Mouse (Mus musculus): ENCODE results near the gene Gpx1. TPM values are rescaled to one million over a fixed set of nuclear protein-coding genes. Genes with fewer than 3 reads are reported as not detected.

The Gpx1 gene
- 3,657 and 3,917 TPM in 2 replicates for polyA plus RNA-seq (2015; fragmentation: Nextera tagmentation; extraction: Ambion mirVana)

- H3K4me3 ChIP-seq (ENCODE audit: low read depth, low read length), result peak within 1 kb of the TSS; percentile 93
- DNase-seq (peak; percentile 95), ATAC-seq (peak; percentile 83)
- TF ChIP-seq EP300 (IDR thresholded peaks at IDR 0.05; ENCODE audit: low read depth) (peak; percentile 88), CTCF (IDR thresholded peaks at IDR 0.05; ENCODE audit: low read depth) (no peak)
- peak within 1 kb of the TSS; percentile 87 for H3K4me2 ChIP-seq (ENCODE audit: low read depth, low read length)
- peaks cover 38% of the 10 kb centered on the region for H3K36me3 ChIP-seq (replicated peaks; ENCODE audit: insufficient read depth, low read length)
- under 1% methylated on average over 49 of the region's 49 CpGs for WGBS (ENCODE audit: insufficient replicate concordance)
- H3K9ac ChIP-seq (replicated peaks), result peak within 1 kb of the TSS; percentile 99
- H3K27ac ChIP-seq (ENCODE audit: low read depth), result peak within 1 kb of the TSS; percentile 100
- H3K27me3 ChIP-seq (ENCODE audit: insufficient read depth, low read length), result no peaks in the 10 kb centered on the region
- H3K9me3 ChIP-seq (ENCODE audit: low read length), result no peaks in the 10 kb centered on the region
- H3K4me1 ChIP-seq (ENCODE audit: insufficient read depth), result peaks cover 49% of the 10 kb centered on the region
Observed at GRCm38 (mm10) chr9:108338886-108339781, at the start of gene Gpx1. TSS of gene Gpx1 (plus strand) at chr9:108338903.

DNA sequence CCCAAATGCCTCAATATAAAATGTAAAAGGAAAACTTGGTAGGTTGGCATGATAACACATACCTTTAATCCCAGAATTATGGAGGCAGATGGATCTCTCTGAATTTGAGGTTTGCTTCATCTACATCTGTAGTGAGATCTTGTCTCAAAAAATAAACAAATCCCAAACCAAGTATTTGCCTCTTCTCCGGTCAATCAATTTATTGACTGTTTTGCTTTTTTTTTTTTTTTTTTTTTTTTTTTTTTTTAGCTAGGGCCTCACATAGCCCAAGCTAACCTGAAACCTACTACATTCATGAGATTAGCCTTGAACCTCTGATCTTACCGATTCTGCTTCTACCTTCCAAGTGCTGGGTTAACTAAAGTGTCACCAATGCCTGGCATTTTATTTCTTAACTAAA, 49.4 kb upstream of the Gpx1 start:
- Histone ChIP-seq H3K4me2 (ENCODE audit: low read depth, low read length) (peak overlapping the region; percentile 79; the same call in 1 of the 2 replicates), H3K27me3 (ENCODE audit: insufficient read depth, low read length) (no peaks in the 10 kb centered on the region), H3K4me3 (ENCODE audit: low read depth, low read length) (peak overlapping the region; percentile 60; the same call in 1 of the 2 replicates), H3K9ac (replicated peaks) (no peak overlapping the region; the same call in 1 of the 2 replicates), H3K27ac (ENCODE audit: low read depth) (peak overlapping the region; percentile 75; the same call in 1 of the 2 replicates), H3K36me3 (replicated peaks; ENCODE audit: insufficient read depth, low read length) (no peaks in the 10 kb centered on the region), H3K9me3 (ENCODE audit: low read length) (no peaks in the 10 kb centered on the region), H3K4me1 (ENCODE audit: insufficient read depth) (peaks cover 9% of the 10 kb centered on the region)
- no peak for DNase-seq
- TF ChIP-seq CTCF (IDR thresholded peaks at IDR 0.05; ENCODE audit: low read depth) (no peak), EP300 (IDR thresholded peaks at IDR 0.05; ENCODE audit: low read depth) (no peak)
- 50% methylated on average over 2 of the region's 2 CpGs for WGBS (ENCODE audit: insufficient replicate concordance)
- ATAC-seq, result no peak

DNA sequence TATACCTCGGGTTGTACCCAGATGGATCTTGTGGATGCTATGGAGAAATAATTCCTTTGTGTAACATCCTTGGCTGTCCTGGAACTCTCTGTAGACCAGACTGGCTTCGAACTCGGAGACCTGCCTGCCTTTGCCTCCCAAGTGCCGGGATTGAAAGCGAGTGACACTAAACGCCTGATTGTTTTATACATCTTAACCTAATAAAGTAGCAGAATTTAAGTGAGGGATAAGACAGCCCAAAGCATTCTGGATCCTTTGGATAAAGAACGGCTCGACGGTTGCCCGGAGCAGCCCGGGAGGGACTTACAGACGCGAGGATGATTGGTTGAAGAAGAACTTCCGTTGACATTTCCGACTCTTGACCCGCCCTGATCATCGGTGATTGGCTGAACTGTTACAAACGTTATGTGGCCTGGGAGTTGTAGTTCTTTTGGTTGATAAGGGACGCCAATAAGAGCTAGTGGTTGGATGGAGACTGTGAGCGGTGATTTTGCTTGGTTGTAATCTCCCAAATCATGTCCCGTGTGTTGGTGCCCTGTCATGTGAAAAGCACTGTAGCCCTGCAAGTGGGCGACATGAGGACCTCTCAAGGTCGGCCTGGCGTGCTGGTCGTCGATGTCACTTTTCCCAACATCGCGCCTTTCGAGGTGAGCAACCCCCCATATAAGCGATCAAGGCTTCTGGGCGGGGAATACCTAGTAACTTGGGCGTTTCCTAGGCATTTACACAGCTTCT, 48.5 kb upstream of the Gpx1 start, which contains the start of gene Nicn1:
TSS of gene Nicn1 (plus strand) at position 414 of the 735 bp plus-strand sequence.
- DNase-seq, result peak; percentile 90
- ATAC-seq, result peak; percentile 97
- WGBS (ENCODE audit: insufficient replicate concordance), result under 1% methylated on average over 32 of the region's 32 CpGs

GRCm38 (mm10) chr9:108290773-108291172, 47.9 kb upstream of the Gpx1 start:
- DNase-seq (no peak), ATAC-seq (peak; percentile 52)
- 46% methylated on average over 6 of the region's 6 CpGs for whole genome bisulfite sequencing (ENCODE audit: insufficient replicate concordance)
- H3K9me3 ChIP-seq (ENCODE audit: low read length), result no peaks in the 10 kb centered on the region
- peak overlapping the region; percentile 79 for H3K4me2 ChIP-seq (ENCODE audit: low read depth, low read length)
- H3K27me3 ChIP-seq (ENCODE audit: insufficient read depth, low read length), result no peaks in the 10 kb centered on the region
- H3K36me3 ChIP-seq (replicated peaks; ENCODE audit: insufficient read depth, low read length), result no peaks in the 10 kb centered on the region
- peak overlapping the region; percentile 60 for H3K4me3 ChIP-seq (ENCODE audit: low read depth, low read length)
- TF ChIP-seq EP300 (IDR thresholded peaks at IDR 0.05; ENCODE audit: low read depth) (no peak), CTCF (IDR thresholded peaks at IDR 0.05; ENCODE audit: low read depth) (no peak)
- peak overlapping the region; percentile 56 for H3K27ac ChIP-seq (ENCODE audit: low read depth)
- 0 out of 2 replicates have a peak overlapping the region, but pooled peaks have one; percentile 26 for H3K9ac ChIP-seq (replicated peaks)
- peaks cover 9% of the 10 kb centered on the region for H3K4me1 ChIP-seq (ENCODE audit: insufficient read depth)

More for the DNA sequence above, 48.5 kb upstream of the Gpx1 start, which contains the start of gene Nicn1:
- H3K4me2 ChIP-seq (ENCODE audit: low read depth, low read length), result peak within 1 kb of the TSS; percentile 79
- peak within 1 kb of the TSS; percentile 60 for H3K4me3 ChIP-seq (ENCODE audit: low read depth, low read length)
- H3K27ac ChIP-seq (ENCODE audit: low read depth), result peak within 1 kb of the TSS; percentile 75
- H3K36me3 ChIP-seq (replicated peaks; ENCODE audit: insufficient read depth, low read length), result no peaks in the 10 kb centered on the region
- peaks cover 9% of the 10 kb centered on the region for H3K4me1 ChIP-seq (ENCODE audit: insufficient read depth)
- peak within 1 kb of the TSS; percentile 66 for H3K9ac ChIP-seq (replicated peaks)
- H3K27me3 ChIP-seq (ENCODE audit: insufficient read depth, low read length), result no peaks in the 10 kb centered on the region
- peak; percentile 25; the same call in 1 of the 2 replicates for TF ChIP-seq EP300 (IDR thresholded peaks at IDR 0.05; ENCODE audit: low read depth)
- no peak for TF ChIP-seq CTCF (IDR thresholded peaks at IDR 0.05; ENCODE audit: low read depth)
- H3K9me3 ChIP-seq (ENCODE audit: low read length), result no peaks in the 10 kb centered on the region

- H3K4me1 ChIP-seq (ENCODE audit: insufficient read depth), result no peaks in the 10 kb centered on the region
- 50% methylated on average over 18 of the region's 18 CpGs for WGBS (ENCODE audit: insufficient replicate concordance)
- TF ChIP-seq EP300 (IDR thresholded peaks at IDR 0.05; ENCODE audit: low read depth) (no peak), CTCF (IDR thresholded peaks at IDR 0.05; ENCODE audit: low read depth) (no peak)
- peak; percentile 33 for DNase-seq
- H3K36me3 ChIP-seq (replicated peaks; ENCODE audit: insufficient read depth, low read length), result peaks cover 3% of the 10 kb centered on the region; the same call in 1 of the 2 replicates
- peak within 1 kb of the TSS; percentile 81 for H3K27ac ChIP-seq (ENCODE audit: low read depth)
- peak; percentile 79 for ATAC-seq
- peak within 1 kb of the TSS; percentile 11 for H3K4me3 ChIP-seq (ENCODE audit: low read depth, low read length)
- peak within 1 kb of the TSS; percentile 52 for H3K4me2 ChIP-seq (ENCODE audit: low read depth, low read length)
- H3K9ac ChIP-seq (replicated peaks), result peak within 1 kb of the TSS; percentile 48
- H3K9me3 ChIP-seq (ENCODE audit: low read length), result no peaks in the 10 kb centered on the region
- no peaks in the 10 kb centered on the region for H3K27me3 ChIP-seq (ENCODE audit: insufficient read depth, low read length)
Observed at GRCm38 (mm10) chr9:108296453-108297355, 42.0 kb upstream of the Gpx1 start, which contains the start of gene Amt. TSS of gene Amt (plus strand) at chr9:108296853.
